Mouse (Mus musculus): ENCODE measurements at regions not wholly inside any gene's neighbourhood (a gene's known extent, or its start where the extent isn't known, plus 50 kb on each side); places are given as distances from the start of the nearest gene placed in this dataset.

DNA sequence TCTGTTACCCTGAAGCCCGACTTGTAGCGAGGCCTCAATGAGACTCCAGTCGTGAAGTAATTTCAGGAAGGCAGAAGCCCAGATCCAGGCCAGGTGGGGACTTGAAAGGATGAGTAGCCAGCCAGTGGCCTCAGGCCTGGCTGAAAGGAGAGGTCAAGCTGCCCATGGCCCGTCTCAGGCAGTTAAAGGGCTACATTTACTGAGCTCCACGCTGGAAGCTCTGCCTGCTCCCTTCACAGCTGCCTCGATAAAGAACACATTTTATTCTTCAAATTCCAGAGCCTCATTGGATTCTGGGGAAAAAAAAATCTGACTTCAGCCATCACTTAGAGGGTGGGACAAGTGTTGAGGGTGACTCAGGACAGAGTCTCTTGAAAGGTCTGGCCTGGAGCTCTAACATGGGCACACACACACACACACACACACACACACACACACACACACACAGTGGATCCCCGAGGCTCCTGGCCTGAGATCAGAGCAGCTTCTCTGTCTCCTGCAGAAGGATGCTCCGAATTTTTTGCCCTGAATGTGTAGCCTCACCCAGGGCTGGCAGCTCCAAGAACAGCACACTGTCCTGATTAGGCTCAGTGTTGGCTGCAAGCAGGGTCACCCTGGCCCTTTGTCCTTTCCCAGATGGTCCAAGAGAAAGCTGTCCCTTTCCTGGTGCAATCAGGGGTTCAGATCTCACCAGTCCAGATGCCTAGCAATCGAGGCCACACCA, 53.0 kb downstream of the Gadd45g start:
- no peak for DNase-seq

DNA sequence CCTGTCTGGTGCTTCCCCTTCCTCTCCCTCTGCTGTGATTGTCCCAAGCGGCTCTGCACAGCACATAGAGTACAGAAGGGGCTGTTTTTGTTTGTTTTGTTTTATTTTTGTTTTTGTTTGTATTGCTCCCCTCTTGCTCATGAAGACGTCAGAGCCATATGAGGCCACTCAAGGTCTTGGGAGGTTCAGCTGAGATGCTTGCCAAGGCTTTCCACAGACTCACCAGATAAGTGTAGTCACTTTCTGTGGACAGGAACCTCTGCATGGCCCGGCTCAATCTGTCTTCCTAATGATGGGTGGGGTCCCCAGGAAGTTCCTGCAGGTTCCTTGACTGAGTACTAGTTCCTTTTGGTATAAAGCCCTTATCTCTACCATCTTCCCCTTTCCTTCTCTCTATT, 53.6 kb downstream of the Gadd45g start:
- DNase-seq, result peak; percentile 2

DNA sequence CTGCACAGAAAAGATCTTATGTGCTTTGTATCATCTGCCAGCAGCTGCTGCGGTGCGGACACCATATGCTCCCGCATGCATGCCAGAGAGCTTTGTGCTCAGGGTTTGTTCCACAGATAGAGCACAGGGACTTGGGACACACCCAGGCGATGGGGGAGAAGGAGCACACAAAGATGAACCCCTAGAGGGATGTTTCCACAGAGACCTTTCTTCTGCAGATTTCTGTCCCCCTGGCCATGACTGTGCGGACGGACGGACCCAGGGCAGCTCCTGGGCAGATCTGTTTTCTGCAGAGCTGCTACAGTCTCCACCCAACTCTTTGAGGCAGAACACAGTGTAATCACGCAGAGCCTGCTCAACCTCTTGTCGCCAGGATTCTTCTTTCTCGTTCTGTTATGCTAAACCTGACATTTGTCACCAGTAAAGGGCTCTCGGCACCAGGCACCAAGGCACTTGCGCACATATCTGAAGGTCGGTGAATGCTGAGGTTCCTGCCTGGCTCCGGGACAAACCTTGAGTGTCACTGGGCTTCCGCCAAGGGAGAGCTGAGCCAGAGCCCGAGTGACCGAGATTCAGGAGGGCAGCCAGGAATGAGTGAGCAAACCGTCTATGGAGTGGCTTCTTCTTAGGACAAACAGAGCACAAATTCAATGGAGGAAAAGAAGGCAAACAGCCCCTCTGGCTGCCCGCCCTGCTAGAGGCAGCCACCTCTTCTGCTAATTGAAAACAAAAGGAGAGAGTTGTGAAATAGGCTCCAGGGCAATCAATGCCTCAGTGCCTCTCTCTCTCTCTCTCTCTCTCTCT, 56.2 kb downstream of the Gadd45g start:
- peak; percentile 77 for DNase-seq

DNA sequence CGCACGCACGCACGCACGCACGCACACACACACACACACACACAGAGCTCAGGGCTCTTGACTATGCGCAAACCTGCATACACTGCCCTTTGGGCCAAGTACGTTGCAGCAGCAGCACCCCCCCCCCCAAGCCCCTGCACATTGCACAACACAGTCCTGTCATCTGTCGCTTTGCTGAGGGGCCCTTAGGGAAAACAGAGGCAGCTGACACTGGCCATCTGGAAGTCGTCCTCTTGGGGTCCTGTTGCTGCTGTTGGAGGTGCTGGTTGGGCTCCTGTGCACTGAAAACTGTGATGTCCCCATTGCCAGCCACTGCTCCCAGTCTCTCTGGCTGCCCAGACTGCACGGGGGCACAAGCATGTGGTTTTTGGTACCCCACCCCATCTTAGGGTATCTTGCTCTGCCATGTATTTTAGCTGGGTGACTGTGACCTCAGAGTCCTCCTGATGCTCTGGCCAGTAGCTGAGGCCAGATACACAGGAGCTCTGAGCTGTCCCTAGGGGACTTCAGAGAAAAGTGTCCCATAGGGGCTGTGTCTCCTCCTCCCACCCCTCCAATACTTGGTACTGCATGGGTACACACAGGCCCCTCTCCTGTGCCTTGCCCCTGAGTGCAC, 57.0 kb downstream of the Gadd45g start:
- no peak for DNase-seq

DNA sequence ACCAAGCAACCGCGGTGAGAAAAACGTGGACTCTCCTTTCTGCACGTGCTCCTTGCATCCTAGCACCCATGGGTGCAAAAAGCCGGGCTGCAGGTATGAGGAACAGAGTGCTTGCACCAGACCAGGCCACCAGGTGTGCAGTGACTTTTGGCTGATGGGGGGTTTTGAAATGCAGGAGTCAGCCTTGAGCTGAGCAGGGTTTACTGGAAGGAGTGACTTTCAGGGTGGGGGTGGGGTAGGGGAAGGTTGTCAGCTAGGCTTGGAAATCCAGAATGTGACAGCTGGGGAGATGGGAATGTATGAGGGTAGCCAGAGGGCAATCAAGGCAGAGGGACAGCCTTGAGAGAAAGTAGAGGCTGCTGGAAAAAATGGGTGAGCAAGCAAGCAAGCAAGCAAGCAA, 58.8 kb downstream of the Gadd45g start:
- DNase-seq, result no peak

DNA sequence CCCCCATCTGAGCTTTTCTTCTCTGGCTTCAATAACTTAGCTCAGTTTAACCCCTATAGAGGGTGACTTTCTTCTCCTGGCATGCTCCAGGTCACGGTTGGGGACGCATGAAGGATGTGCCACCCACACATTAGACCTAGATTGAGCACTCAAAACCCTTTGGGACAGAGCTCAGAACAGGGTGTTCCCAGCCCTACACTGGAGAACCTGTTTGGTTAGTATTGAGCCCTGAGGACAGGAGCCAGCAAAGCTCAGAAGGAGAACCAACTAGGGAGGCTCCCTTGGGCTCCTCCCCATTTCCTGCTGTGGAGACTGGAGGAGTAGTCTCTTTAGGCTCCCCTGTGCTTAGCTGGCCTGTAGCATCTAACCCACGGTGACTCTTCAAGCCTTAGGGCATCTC, 59.6 kb downstream of the Gadd45g start:
- DNase-seq, result peak; percentile 89

DNA sequence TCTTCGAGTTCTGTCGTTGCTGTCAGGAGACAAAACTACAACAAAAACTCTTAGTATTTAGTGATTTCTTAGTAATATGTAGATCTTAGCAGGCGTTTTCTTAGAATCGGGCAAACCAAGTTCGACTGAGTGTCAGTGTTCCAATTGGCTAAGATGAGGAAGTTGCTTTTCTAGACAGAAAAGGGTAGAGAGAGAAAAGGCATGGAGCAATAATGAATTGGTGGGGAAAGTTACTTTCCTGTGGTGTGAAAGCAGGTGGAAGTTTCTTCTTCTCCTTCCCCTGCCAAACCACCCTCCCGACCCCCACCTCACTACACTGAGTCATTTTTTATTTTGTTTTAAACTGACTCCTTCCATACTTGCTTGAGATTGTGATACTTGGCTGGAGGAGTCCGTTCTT, 62.0 kb downstream of the Gadd45g start:
- no peak for DNase-seq

DNA sequence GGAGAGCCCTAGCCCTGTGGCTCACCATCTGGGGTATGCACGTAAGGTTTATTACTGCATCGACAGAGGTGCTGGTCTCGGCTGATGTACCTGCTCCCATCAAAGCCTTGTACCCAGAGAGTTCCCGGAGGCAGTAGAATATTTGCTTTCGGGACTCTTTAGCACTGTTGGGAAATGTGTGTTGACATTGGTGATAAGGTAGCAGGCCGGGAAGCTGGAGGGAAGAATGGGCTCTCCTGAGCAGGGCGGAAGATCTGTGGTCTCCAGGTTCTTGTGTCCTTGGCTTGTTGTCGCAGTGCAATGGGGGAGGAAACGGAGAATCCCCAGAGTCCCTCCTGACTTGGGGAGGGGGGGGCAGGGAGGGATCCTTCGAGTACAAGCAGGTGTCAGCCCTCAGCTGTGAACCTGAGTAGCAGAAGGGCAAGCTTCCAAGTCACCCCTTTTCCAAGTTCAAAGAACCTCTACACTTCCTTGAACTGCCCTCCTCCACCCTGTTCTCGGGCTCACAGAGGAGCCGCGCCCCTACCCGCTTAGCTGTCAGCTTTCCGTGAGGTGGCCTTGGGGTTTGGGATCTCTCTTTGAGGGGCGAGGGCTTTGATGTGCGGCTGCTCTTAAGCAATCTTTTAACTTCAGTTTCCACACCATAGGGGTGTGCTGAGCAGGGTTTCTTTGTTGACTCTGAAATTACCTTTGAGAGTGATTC, 65.0 kb downstream of the Gadd45g start:
- no peak for DNase-seq

DNA sequence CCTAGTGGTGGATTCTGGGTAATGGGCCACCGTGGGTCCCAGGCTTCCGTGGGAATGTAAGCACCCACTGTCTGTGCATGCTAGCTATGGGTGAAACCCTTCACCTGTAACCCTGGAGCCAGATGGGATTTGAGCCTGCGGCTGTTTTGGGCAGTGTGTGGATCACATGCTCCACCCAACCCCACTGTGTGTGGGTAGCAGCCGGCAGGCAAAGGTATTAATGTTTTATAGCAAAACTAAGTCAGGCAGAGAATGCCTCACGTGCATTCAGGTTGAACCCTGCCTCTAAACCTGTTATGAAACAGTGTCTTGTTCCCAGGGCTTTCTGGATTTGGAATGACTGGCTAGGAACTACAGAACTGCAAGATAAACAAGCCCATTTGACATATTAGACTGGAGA, 66.0 kb downstream of the Gadd45g start:
- DNase-seq, result peak; percentile 89

- DNase-seq, result no peak
These were observed 66.5 kb downstream of the Gadd45g start for GRCm38 (mm10) chr13:51912994-51913393.

DNA sequence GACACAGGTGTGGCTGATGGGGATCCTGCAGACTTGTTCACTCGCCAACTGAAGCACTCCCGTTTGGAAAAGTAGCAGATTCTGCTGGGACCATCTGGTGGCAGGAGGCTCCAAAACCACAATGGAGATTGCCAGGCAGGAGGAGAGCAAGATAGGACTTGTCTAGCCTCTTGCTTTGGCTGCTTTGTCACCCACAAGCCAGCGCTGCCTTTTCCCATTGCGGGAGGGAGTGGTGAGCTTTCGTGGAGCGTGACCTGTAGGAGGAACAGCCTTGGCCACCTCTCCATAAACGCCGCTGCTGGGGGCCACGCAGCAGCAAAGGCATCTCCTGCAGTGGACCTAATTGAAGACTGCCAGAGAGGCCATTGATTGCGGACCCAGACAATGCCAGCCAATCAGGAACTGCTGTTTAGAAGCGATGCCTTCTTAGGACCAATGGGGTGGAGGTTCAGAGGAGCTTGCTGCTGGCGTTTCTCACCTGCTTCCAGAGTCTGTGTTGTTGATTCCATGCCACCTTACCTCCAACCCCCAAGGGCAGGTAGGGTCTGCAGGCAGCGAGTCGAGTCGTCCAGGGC, 70.3 kb downstream of the Gadd45g start:
- DNase-seq, result no peak

DNA sequence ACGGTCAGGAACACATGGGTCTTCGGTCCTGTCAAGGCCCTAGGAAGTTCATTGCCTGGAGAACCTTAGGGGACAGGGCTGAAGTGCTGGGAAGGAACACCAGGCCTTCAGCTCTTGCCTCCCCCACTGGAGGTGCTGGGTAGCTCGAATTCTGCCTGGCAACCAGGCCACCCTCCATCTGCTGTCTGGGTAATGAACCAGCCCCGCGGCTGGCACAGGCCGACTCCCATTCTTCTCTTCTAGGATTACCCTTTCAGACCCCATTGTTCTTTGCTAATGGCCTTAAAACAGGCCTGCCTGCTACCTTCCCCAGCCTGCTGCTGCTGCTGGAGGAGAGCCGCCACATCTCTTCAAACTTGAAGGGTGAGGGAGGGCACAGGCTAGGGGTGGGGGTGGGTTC, 71.2 kb downstream of the Gadd45g start:
- DNase-seq, result no peak

DNA sequence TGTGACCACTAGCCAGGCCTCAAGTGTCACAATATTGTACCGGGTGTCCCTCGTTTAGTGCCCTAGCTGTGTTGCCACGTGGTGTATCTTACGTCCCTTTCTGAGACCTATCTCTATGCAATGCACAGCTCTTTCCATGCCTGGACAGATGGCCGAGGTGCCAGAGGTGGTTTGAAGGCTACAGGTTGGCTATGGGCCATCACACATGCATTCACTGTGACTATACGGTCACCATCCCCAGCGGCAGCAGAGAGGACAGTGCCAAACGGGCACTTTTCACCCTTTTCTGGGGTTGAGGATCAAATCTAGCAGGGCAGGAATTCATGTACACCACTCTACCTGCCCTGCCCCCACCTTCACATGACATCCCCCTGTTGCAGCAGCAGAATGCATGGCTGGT, 71.6 kb downstream of the Gadd45g start:
- DNase-seq, result no peak

DNA sequence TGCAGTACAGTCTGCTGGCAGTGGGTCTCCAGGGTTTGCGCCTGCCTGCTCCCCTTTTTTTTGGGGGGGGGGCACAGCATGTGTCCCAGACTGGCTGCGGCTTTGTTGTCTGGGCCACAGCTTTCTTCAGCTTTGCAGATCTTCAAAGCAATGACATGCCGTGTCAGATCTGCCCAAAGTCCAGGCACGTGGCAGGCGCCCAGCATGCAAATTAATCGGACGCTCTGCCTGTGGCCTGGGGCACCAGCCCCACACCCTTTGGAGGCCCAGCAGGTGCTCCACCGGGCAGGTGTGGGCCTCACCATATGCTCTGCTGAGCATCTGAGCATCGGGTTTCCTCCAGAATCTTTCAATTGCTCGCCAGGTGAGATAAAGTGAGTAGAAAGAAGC, 72.3 kb downstream of the Gadd45g start:
- peak; percentile 52 for DNase-seq

DNA sequence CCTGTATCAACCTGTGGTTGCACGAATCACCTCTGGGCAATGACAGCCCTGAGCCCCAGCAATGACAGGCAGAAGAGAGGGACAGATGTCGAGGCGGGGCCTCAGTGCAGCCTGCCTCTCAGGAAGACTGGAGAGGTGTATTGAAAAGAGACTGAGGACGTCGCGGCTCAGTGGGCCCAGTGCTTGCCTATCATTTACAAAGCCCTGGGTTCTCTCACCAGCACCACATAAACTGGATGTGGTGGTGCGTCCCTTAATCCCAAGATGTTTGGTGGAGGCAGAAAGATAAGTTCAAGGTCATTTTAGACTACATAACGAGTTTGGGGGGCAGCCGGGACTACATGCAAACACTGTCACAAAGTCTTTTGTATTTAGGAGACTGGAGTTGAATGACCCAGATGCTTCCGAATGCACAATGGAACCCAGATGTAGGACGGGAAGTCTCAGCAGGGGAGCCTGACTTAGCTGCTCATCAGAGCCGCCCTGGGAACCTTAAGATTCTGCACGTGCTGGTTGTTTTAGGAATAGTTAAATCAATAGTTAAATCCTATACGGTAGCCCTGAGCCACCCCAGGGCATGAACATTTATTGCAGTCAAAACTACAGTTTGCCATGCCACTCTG, 72.8 kb downstream of the Gadd45g start:
- no peak for DNase-seq

- DNase-seq, result no peak
These were observed 73.5 kb downstream of the Gadd45g start for GRCm38 (mm10) chr13:51919937-51920336.

DNA sequence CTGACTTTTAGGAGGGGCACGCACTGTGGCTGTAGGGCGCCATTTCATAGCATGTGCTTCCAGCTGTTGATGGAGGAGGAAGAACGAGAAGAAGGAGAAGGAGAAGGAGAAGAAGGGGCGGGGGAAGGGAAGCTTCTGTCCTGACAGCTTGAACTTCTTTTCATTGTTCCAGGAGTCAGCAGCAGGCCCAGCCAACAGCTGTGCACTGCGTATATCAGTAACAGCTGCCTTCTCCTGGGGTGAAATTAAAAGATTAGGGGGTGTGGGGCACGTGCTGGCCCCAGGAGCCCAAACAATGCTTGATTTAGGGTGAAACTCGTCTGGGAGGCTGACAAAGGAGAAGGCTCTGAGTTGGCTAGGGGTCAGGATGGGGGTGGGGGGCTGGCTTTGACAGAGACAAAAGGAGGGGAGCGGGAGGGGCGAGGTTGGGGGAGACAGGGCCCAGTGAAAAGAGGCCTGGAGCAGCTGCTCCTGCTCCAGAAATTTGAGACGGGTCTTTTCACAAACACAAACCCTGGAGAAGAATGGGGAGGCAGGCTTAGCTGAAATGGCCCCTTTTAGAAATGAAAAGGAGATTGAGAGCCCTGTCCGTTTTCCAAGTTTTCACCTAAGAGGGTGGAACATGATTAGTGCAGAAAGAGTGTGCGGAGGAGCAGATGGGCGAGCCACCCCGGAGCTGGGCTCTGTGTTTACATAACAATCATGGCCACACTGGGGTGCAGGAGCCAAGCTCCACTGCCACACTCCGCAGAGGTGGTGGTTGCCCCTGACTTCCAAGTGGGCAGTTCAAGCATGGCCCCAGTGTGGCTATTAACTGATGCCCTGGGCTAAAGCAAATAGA, 74.3 kb downstream of the Gadd45g start:
- no peak for DNase-seq

DNA sequence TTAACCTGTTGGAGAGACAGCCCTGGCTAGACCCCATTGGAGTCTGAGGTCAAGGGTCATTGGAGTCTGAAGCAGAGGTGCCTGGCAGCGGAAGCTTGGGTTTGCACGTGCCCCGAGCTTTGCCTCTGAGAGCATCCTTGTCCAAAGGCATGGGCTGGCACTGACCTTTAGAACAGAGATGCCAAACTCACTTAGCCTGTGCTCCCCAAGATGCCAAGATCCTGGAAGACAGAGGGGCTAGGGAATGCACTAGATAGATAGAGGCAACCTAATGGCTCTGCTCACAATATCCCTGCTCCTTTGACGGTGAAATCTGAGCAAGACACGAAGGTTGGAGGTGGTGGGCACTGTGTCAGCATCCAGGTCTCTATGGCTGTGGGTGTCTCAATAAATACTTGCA, 75.1 kb downstream of the Gadd45g start:
- DNase-seq, result no peak

DNA sequence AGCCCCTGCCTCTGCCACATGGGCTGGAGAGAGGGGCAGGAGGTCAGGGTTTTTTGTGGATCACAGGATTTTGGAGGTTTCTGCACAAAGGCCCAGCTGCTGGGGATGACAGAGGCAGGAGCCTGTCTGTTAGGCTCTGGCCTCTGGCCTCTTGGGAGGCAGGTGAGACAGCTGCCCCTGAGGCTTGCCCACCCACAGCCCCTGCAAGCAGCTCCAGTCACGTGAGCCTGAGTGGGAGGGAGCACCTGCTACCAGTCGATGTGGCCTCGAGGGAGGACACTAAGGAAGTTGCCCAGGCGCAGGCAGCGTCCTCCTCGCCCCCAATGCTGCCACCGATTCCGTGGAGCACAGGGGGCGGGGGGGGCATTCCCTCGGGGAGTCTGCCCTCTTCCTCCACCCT, 80.3 kb downstream of the Gadd45g start:
- no peak for DNase-seq

GRCm38 (mm10) chr13:51929730-51930129, 83.3 kb downstream of the Gadd45g start:
- no peak for DNase-seq

DNA sequence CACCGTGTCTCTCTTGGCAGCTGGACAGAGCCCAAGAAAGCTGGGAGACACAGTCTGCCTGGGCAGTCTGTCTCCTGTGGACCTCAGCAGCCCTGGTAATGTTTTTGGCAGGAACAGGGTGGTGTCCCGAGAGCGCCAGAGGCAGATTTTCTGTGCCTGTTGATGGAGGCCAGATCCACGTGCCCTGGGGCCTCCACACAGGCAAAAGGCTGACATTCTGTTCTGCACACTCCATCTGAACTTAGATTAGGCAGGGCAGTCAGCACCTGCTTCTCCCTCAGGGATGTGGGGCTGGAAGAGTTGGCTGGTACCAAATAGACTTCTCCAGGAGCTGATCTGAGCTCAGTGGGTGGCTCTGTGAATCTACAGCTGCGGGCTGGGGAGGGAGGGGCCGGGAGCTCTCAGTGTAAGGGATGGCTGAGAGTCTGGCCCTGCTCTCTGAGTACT, 83.8 kb downstream of the Gadd45g start:
- DNase-seq, result peak; percentile 56

DNA sequence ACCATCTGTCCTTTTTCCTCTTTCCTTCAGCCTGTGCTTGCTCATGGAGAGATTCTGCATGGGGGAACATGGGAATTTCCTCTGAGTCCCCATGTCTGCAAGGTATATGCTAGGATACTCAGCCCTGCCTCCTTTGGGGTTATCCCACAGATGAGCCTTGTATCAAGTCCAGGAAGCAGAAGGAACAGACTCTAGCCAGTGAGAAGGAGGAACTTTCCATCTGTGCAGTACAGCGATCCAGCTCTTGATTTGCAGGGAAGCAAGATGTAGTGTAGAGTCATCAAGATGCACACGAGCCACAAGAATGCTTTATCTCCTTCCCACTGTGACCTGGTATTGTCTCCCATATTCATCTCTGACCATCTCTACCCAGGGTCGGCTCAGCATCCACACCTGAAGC, 84.5 kb downstream of the Gadd45g start:
- DNase-seq, result no peak
